Mouse (Mus musculus) left cerebral cortex, adult 2 months (tissue): ENCODE measurements around the gene Gm13278. TPM values are rescaled to one million over a fixed set of nuclear protein-coding genes. Genes with fewer than 3 reads are reported as not detected.
"Not testable (repeated sequence)": the region's sequence is repeated elsewhere in the genome, so short reads cannot be mapped to it uniquely, and the experiment has no call there.

Experiments
- DNase-seq, 2 experiments: peaks; one replicate each; pipeline ENCODE4 v3.0.0; 2021 to 2022; ENCODE audit warnings: low spot score in 2 of 2, mixed read lengths in 1 of 2; ENCODE audit errors: extremely low spot score in 1 of 2
- H3K27ac ChIP-seq: fragments of 200-600 bp; 2 replicates; pipeline ENCODE4 v1.8.1; 2022
- H3K4me3 ChIP-seq: fragments of 200-600 bp; 2 replicates; pipeline ENCODE4 v1.8.1; 2022
- CTCF ChIP-seq: fragments of 200-600 bp; IDR thresholded peaks from 2 replicates; pipeline ENCODE4 v1.8.1; 2022; ENCODE audit warnings: antibody characterized with exemption, mild to moderate bottlenecking, moderate library complexity
- intact Hi-C: fragments of 180-260 bp; cut with DNase I; formaldehyde crosslinking; loops from one replicate; pipeline ENCODE4 v1.15.1; 2025
- total RNA-seq, 2 experiments: library from RNA; stranded (reverse); gene quantifications; 2 replicates each; pipeline ENCODE4 v1.2.3; 2021

Gm13278 gene
- total RNA-seq, 2 experiments from 2014 or later: not detected

DNA sequence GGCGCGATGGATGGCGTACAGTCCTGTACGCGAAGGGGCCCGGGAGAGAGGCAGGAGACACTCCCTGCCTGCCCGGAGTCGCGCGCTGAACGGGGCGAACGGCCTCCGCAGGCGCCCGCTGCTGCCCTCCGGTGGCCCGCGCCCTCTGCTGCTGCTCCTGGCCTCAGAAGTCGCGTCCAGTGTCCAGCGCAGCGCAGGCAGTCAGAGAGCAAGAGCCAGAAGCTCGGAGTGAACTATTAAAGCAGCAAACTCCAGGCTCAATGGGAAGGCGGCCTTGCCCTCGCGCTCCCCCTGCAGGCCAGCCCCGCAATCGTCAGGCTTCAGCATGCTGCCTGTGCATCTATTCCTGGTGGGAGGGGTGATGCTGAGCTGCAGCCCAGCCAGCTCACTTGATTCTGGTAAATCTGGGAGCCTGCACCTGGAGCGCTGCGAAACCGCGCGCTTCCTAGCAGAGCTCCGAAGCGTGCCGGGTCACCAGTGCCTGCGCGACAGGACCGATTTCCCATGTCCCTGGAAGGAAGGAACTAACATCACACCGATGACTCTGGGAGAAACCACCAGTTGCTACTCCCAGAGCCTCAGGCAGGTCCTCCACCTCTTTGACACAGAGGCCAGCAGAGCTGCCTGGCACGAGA is 27.8 kb upstream of the Gm13278 start:
- peak in 1 of 2 experiments; percentile 22 for DNase-seq
- H3K4me3 ChIP-seq, H3K27ac ChIP-seq, intact Hi-C loops: not testable (repeated sequence)
- peak; percentile 53 for TF ChIP-seq CTCF

DNA sequence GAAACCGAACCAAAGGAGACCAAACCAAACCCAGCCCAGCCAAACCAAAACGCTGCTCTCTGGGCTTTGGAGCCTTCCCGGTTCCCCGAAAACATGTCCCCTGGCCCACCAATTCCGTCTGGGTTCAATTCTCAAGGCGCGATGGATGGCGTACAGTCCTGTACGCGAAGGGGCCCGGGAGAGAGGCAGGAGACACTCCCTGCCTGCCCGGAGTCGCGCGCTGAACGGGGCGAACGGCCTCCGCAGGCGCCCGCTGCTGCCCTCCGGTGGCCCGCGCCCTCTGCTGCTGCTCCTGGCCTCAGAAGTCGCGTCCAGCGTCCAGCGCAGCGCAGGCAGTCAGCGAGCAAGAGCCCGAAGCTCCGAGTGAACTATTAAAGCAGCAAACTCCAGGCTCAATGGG is 17.8 kb upstream of the Gm13278 start, which contains the start of gene Gm13290:
Gene Gm13290 (plus strand): TSS at position 301 of the 400 bp plus-strand sequence.
- H3K27ac ChIP-seq, intact Hi-C loops, H3K4me3 ChIP-seq, DNase-seq: not testable (repeated sequence)

DNA sequence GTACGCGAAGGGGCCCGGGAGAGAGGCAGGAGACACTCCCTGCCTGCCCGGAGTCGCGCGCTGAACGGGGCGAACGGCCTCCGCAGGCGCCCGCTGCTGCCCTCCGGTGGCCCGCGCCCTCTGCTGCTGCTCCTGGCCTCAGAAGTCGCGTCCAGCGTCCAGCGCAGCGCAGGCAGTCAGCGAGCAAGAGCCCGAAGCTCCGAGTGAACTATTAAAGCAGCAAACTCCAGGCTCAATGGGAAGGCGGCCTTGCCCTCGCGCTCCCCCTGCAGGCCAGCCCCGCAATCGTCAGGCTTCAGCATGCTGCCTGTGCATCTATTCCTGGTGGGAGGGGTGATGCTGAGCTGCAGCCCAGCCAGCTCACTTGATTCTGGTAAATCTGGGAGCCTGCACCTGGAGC is 14.7 kb upstream of the Gm13278 start, which contains the start of gene Gm13289:
Gene Gm13289 (plus strand): TSS at position 301 of the 400 bp plus-strand sequence.
- H3K27ac ChIP-seq, H3K4me3 ChIP-seq, DNase-seq, intact Hi-C loops: not testable (repeated sequence)

DNA sequence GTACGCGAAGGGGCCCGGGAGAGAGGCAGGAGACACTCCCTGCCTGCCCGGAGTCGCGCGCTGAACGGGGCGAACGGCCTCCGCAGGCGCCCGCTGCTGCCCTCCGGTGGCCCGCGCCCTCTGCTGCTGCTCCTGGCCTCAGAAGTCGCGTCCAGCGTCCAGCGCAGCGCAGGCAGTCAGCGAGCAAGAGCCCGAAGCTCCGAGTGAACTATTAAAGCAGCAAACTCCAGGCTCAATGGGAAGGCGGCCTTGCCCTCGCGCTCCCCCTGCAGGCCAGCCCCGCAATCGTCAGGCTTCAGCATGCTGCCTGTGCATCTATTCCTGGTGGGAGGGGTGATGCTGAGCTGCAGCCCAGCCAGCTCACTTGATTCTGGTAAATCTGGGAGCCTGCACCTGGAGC is 11.8 kb upstream of the Gm13278 start, which contains the start of gene Gm13272:
Gene Gm13272 (plus strand): TSS at position 301 of the 400 bp plus-strand sequence.
- H3K27ac ChIP-seq: not testable (repeated sequence)

DNA sequence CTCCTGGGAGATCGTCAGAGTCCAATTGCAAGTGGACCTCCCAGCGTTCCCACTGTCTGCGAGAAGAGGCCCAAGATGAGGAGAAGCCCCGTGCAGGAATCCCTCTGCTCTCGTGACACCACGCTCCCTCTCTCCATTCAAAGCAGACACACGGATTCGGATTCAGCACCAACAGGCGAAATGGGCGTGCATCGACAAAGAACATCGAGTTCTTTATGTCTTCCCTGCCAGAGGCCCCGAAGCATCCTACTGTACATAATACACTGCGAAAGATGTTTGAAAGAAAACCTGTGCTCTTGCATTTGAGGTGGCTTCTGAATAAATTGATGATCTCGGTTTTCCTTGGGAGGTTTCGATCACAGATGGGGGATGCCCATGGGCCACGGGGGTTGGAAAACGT is 11.0 kb upstream of the Gm13278 start:
- H3K27ac ChIP-seq, DNase-seq, intact Hi-C loops, H3K4me3 ChIP-seq: not testable (repeated sequence)

More for the DNA sequence above, 11.8 kb upstream of the Gm13278 start, which contains the start of gene Gm13272:
- H3K4me3 ChIP-seq, DNase-seq, intact Hi-C loops: not testable (repeated sequence)

DNA sequence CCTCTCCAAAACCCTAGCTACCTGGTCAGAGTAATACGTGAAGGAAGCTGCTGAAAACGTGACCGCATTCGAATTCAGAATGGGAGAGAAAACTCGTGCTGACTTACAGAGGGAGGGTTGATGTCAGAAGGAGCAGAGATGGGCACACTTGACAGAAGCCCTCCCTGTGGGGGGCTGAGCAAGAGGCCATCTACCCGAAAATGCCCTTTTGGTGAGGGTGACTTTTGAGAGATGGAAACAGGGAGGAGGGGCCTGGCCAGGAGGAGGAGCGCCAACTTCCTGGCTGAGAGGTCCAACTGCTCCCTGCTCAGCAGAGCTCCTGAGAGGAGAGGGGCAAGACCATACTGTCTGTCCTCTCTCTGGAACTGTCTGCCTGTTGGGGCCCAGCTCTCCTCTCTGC is 9.5 kb upstream of the Gm13278 start, which contains the start of gene Ifnz:
Gene Ifnz (plus strand): TSS at position 301 of the 400 bp plus-strand sequence.
- DNase-seq, intact Hi-C loops, H3K4me3 ChIP-seq, H3K27ac ChIP-seq: not testable (repeated sequence)

DNA sequence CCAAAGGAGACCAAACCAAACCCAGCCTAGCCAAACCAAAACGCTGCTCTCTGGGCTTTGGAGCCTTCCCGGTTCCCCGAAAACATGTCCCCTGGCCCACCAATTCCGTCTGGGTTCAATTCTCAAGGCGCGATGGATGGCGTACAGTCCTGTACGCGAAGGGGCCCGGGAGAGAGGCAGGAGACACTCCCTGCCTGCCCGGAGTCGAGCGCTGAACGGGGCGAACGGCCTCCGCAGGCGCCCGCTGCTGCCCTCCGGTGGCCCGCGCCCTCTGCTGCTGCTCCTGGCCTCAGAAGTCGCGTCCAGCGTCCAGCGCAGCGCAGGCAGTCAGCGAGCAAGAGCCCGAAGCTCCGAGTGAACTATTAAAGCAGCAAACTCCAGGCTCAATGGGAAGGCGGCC is 9.0 kb upstream of the Gm13278 start:
- H3K27ac ChIP-seq, intact Hi-C loops, DNase-seq, H3K4me3 ChIP-seq: not testable (repeated sequence)

DNA sequence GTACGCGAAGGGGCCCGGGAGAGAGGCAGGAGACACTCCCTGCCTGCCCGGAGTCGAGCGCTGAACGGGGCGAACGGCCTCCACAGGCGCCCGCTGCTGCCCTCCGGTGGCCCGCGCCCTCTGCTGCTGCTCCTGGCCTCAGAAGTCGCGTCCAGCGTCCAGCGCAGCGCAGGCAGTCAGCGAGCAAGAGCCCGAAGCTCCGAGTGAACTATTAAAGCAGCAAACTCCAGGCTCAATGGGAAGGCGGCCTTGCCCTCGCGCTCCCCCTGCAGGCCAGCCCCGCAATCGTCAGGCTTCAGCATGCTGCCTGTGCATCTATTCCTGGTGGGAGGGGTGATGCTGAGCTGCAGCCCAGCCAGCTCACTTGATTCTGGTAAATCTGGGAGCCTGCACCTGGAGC is 5.9 kb upstream of the Gm13278 start, which contains the start of gene Gm13276:
Gene Gm13276 (plus strand): TSS at position 301 of the 400 bp plus-strand sequence.
- intact Hi-C loops, DNase-seq: not testable (repeated sequence)

DNA sequence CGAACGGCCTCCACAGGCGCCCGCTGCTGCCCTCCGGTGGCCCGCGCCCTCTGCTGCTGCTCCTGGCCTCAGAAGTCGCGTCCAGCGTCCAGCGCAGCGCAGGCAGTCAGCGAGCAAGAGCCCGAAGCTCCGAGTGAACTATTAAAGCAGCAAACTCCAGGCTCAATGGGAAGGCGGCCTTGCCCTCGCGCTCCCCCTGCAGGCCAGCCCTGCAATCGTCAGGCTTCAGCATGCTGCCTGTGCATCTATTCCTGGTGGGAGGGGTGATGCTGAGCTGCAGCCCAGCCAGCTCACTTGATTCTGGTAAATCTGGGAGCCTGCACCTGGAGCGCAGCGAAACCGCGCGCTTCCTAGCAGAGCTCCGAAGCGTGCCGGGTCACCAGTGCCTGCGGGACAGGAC is 2.9 kb upstream of the Gm13278 start, which contains the start of gene Gm13277:
Gene Gm13277 (plus strand): TSS at position 231 of the 400 bp plus-strand sequence.
- intact Hi-C loops, H3K4me3 ChIP-seq, H3K27ac ChIP-seq: not testable (repeated sequence)
- DNase-seq: peak; percentile 61 to 63
- TF ChIP-seq CTCF: peak; percentile 42

More for the DNA sequence above, 5.9 kb upstream of the Gm13278 start, which contains the start of gene Gm13276:
- not testable (repeated sequence) for H3K4me3 ChIP-seq, H3K27ac ChIP-seq

DNA sequence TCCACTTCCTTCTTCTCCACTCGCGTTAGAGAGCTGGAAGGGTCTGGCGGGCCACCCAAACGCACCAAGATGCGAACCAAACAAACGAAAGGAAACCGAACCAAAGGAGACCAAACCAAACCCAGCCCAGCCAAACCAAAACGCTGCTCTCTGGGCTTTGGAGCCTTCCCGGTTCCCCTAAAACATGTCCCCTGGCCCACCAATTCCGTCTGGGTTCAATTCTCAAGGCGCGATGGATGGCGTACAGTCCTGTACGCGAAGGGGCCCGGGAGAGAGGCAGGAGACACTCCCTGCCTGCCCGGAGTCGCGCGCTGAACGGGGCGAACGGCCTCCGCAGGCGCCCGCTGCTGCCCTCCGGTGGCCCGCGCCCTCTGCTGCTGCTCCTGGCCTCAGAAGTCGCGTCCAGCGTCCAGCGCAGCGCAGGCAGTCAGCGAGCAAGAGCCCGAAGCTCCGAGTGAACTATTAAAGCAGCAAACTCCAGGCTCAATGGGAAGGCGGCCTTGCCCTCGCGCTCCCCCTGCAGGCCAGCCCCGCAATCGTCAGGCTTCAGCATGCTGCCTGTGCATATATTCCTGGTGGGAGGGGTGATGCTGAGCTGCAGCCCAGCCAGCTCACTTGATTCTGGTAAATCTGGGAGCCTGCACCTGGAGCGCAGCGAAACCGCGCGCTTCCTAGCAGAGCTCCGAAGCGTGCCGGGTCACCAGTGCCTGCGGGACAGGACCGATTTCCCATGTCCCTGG is 2.8 kb downstream of the Gm13278 start, which contains the start of gene Gm13275:
Gene Gm13275 (plus strand): TSS at position 552 of the 740 bp plus-strand sequence.
- H3K27ac ChIP-seq, intact Hi-C loops: not testable (repeated sequence)
- peak within 1 kb of the TSS; percentile 13 for H3K4me3 ChIP-seq
- peak; percentile 27 for TF ChIP-seq CTCF
- peak; percentile 61 to 73 for DNase-seq

DNA sequence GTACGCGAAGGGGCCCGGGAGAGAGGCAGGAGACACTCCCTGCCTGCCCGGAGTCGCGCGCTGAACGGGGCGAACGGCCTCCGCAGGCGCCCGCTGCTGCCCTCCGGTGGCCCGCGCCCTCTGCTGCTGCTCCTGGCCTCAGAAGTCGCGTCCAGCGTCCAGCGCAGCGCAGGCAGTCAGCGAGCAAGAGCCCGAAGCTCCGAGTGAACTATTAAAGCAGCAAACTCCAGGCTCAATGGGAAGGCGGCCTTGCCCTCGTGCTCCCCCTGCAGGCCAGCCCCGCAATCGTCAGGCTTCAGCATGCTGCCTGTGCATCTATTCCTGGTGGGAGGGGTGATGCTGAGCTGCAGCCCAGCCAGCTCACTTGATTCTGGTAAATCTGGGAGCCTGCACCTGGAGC is 5.7 kb downstream of the Gm13278 start, which contains the start of gene Gm13279:
Gene Gm13279 (plus strand): TSS at position 301 of the 400 bp plus-strand sequence.
- H3K27ac ChIP-seq, DNase-seq, intact Hi-C loops, H3K4me3 ChIP-seq: not testable (repeated sequence)

DNA sequence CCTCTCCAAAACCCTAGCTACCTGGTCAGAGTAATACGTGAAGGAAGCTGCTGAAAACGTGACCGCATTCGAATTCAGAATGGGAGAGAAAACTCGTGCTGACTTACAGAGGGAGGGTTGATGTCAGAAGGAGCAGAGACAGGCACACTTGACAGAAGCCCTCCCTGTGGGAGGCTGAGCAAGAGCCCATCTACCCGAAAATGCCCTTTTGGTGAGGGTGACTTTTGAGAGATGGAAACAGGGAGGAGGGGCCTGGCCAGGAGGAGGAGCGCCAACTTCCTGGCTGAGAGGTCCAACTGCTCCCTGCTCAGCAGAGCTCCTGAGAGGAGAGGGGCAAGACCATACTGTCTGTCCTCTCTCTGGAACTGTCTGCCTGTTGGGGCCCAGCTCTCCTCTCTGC is 8.0 kb downstream of the Gm13278 start, which contains the start of gene Gm13285:
Gene Gm13285 (plus strand): TSS at position 301 of the 400 bp plus-strand sequence.
- H3K4me3 ChIP-seq, intact Hi-C loops, DNase-seq, H3K27ac ChIP-seq: not testable (repeated sequence)

DNA sequence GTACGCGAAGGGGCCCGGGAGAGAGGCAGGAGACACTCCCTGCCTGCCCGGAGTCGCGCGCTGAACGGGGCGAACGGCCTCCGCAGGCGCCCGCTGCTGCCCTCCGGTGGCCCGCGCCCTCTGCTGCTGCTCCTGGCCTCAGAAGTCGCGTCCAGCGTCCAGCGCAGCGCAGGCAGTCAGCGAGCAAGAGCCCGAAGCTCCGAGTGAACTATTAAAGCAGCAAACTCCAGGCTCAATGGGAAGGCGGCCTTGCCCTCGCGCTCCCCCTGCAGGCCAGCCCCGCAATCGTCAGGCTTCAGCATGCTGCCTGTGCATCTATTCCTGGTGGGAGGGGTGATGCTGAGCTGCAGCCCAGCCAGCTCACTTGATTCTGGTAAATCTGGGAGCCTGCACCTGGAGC is 11.6 kb downstream of the Gm13278 start, which contains the start of gene Gm13287:
Gene Gm13287 (plus strand): TSS at position 301 of the 400 bp plus-strand sequence.
- H3K4me3 ChIP-seq, intact Hi-C loops, H3K27ac ChIP-seq, DNase-seq: not testable (repeated sequence)

DNA sequence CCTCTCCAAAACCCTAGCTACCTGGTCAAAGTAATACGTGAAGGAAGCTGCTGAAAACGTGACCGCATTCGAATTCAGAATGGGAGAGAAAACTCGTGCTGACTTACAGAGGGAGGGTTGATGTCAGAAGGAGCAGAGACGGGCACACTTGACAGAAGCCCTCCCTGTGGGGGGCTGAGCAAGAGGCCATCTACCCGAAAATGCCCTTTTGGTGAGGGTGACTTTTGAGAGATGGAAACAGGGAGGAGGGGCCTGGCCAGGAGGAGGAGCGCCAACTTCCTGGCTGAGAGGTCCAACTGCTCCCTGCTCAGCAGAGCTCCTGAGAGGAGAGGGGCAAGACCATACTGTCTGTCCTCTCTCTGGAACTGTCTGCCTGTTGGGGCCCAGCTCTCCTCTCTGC is 13.9 kb downstream of the Gm13278 start, which contains the start of gene Gm13288:
Gene Gm13288 (plus strand): TSS at position 301 of the 400 bp plus-strand sequence.
- DNase-seq, H3K4me3 ChIP-seq, H3K27ac ChIP-seq, intact Hi-C loops: not testable (repeated sequence)

DNA sequence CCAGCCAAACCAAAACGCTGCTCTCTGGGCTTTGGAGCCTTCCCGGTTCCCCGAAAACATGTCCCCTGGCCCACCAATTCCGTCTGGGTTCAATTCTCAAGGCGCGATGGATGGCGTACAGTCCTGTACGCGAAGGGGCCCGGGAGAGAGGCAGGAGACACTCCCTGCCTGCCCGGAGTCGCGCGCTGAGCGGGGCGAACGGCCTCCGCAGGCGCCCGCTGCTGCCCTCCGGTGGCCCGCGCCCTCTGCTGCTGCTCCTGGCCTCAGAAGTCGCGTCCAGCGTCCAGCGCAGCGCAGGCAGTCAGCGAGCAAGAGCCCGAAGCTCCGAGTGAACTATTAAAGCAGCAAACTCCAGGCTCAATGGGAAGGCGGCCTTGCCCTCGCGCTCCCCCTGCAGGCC is 14.4 kb downstream of the Gm13278 start:
- DNase-seq, H3K4me3 ChIP-seq, intact Hi-C loops, H3K27ac ChIP-seq: not testable (repeated sequence)
